Mouse (Mus musculus) cerebellum, adult 9-10 months (tissue): ENCODE results near the gene Fam151b.

Experiments
- DNase-seq: peaks from one replicate; pipeline ENCODE4 v3.0.0; 2022

Gene Fam151b

DNA sequence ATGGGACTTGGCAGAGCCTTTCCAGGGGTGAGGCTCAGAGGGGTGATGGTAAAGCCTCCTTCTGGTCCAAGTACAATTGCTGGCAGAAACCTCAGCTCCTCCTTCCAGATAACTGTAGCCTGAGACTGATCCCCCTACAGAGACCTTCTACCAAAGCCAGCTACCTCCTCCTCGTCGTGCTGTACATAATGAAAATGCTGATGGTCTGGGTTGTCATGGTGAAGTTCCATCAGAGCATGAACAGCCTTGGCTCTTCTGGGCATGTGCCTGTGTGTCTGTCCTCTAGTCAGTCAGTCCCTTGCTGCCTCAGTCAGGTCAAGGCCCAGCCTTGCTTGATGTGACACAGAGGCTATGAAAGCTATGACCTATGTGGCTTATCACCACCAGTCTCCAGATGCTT, 73.3 kb downstream of the Fam151b start:
- no peak for DNase-seq

DNA sequence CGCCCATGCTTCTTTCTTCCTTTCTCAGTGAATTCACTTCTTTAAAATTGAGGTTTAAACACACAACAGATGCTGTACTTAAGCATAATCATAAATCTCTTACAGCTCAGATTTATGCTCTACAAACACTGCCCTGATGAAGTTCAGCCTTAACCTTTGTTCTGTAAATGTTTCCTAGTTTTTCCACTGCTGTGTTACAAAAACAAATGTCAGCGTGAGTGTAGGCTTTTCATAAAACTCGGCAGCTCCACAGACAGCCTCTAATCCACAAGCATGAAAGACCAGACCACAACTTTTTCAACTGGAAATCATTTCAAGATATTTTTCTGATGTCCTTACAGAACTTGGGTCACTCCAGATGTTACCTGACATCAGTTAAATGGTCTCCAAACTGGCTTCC, 80.3 kb downstream of the Fam151b start:
- no peak for DNase-seq

DNA sequence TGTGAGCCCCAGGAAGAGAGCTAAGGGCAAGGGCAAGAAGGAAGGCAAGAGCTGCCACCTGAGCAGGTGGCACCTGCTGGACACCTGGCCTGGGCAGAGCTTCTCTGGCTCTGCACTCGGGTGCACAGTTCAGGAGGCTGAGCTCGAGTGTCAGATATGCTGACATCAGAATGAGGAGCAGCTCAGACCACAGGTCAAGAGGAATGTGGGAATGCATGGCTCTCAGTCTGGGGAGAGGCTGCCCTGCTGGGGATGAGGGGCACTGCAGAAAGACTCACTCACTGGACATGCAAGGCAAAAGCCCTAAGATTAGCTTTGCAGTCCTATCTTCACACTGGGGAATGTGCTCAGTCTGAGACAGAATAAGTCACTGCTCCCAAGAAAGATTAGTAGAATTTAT, 81.8 kb downstream of the Fam151b start:
- DNase-seq, result no peak
